Mouse (Mus musculus) heart, adult 2 months (tissue): ENCODE measurements at regions not wholly inside any gene's neighbourhood (a gene's known extent, or its start where the extent isn't known, plus 50 kb on each side); places are given as distances from the start of the nearest gene placed in this dataset.

Experiments
- DNase-seq, 2 experiments: peaks; one replicate each; pipeline ENCODE4 v3.0.0; 2021
- H3K27ac ChIP-seq: fragments of 200-600 bp; 2 replicates; pipeline ENCODE4 v1.8.1; 2022
- H3K27me3 ChIP-seq: fragments of 200-500 bp; 2 replicates; pipeline ENCODE4 v1.6.1; 2012; ENCODE audit warnings: mild to moderate bottlenecking, low read length, inconsistent platforms, mixed read lengths; ENCODE audit not compliant: control insufficient read depth, insufficient read depth
- H3K36me3 ChIP-seq: fragments of 200-500 bp; 2 replicates; pipeline ENCODE4 v1.6.1; 2012; ENCODE audit warnings: low read length, inconsistent platforms; ENCODE audit not compliant: control insufficient read depth, insufficient read depth
- H3K4me1 ChIP-seq: fragments of 200-500 bp; 2 replicates; pipeline ENCODE4 v1.6.1; 2011; ENCODE audit warnings: low read length; ENCODE audit not compliant: control insufficient read depth, insufficient read depth
- H3K4me3 ChIP-seq: fragments of 200-600 bp; 2 replicates; pipeline ENCODE4 v1.8.1; 2022
- H3K79me2 ChIP-seq: fragments of 200-500 bp; replicated peaks from 2 replicates; pipeline ENCODE4 v1.6.1; 2012; ENCODE audit warnings: mild to moderate bottlenecking, inconsistent platforms, low read length, moderate library complexity, mixed read lengths; ENCODE audit not compliant: control insufficient read depth, insufficient read depth
- H3K9ac ChIP-seq: fragments of 200-500 bp; 2 replicates; pipeline ENCODE4 v1.6.1; 2012; ENCODE audit warnings: low read depth, mild to moderate bottlenecking, control low read depth, inconsistent platforms, low read length, mixed read lengths
- CTCF ChIP-seq: fragments of 200-600 bp; IDR thresholded peaks from 2 replicates; pipeline ENCODE4 v1.8.1; 2022; ENCODE audit warnings: antibody characterized with exemption, mild to moderate bottlenecking, moderate library complexity
- EP300 ChIP-seq: fragments of 200-500 bp; IDR thresholded peaks from 2 replicates; pipeline ENCODE4 v1.6.1; 2011; ENCODE audit warnings: low read depth, low read length, control low read depth; ENCODE audit not compliant: insufficient read depth
- POLR2A ChIP-seq: fragments of 200-500 bp; IDR thresholded peaks from 2 replicates; pipeline ENCODE4 v1.6.1; 2011; ENCODE audit warnings: mild to moderate bottlenecking, low read depth, low read length, control low read depth; ENCODE audit not compliant: insufficient read depth
- WGBS: fragments of 180-500 bp; shearing (Covaris S2); methylation state at CpG from one replicate; pipeline ENCODE4 v1.1.7; 2018; 5-methylcytosine and 5-hydroxymethylcytosine counted together
- intact Hi-C: fragments of 180-260 bp; cut with DNase I; formaldehyde crosslinking; loops from one replicate; pipeline ENCODE4 v1.15.1; 2025

DNA sequence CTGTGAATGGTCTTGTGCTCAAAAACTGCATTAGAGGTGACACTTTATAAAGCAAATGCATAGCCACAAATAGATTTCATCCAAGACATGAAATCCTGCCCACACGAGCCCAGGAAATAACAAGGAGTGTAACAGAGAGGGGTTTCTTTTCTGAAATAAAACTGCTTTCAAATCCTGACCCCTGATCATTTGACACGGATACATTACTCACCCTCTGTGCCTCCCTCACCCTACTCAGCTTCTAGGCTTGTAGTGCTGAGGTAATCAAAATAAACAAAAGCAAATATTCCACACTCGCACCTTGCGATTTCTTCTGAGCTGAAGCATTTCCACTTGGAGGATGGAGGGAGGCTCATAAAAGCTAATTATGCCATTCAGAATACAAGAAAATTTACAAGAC lies 108.4 kb upstream of the Ifne start:
- H3K27ac ChIP-seq = no peak overlapping the region
- no peak for DNase-seq
- H3K27me3 ChIP-seq = no peaks in the 10 kb centered on the region
- no peaks in the 10 kb centered on the region for H3K4me1 ChIP-seq
- H3K79me2 ChIP-seq = no peaks in the 10 kb centered on the region
- H3K36me3 ChIP-seq = no peaks in the 10 kb centered on the region
- H3K9ac ChIP-seq = no peak overlapping the region
- intact Hi-C loops = no loop called here
- no peak overlapping the region for H3K4me3 ChIP-seq
- WGBS = 60% methylated on average over 4 of the region's 4 CpGs
- TF ChIP-seq EP300 (no peak), POLR2A (no peak), CTCF (no peak)

DNA sequence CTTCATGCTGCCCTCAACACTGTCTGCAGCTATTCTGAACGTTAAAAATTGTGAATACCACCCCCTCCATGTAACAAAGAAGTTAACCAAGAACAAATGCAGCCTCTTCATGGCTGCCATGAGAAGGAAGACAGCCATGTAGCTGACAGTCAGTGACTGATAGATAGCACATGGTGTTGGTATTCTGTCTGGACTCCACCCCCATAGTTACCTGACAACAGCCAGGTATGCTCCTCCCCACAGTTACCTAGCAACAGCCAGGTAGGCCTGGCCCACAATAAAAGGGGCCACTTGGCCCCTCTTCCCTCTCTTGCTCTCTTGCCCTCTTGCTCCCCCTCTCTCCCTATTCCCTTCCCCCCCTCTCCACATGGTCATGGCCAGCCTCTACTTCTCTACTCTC lies 107.1 kb upstream of the Ifne start:
- Histone ChIP-seq H3K27ac (no peak overlapping the region), H3K4me3 (no peak overlapping the region), H3K36me3 (no peaks in the 10 kb centered on the region), H3K9ac (no peak overlapping the region), H3K27me3 (no peaks in the 10 kb centered on the region), H3K4me1 (no peaks in the 10 kb centered on the region), H3K79me2 (no peaks in the 10 kb centered on the region)
- DNase-seq = no peak
- intact Hi-C loops = no loop called here
- TF ChIP-seq EP300 (no peak), POLR2A (no peak), CTCF (no peak)
- WGBS = 47% methylated on average over 1 of the region's 1 CpGs

- WGBS = 48% methylated on average over 3 of the region's 3 CpGs
- no peak overlapping the region for H3K4me3 ChIP-seq
- TF ChIP-seq POLR2A (no peak), CTCF (no peak), EP300 (no peak)
- peaks cover 1% of the 10 kb centered on the region for H3K4me1 ChIP-seq
- H3K27ac ChIP-seq = no peak overlapping the region
- intact Hi-C loops = no loop called here
- H3K36me3 ChIP-seq = no peaks in the 10 kb centered on the region
- H3K79me2 ChIP-seq = no peaks in the 10 kb centered on the region
- no peak for DNase-seq
- H3K27me3 ChIP-seq = no peaks in the 10 kb centered on the region
- H3K9ac ChIP-seq = no peak overlapping the region
Measured at GRCm38 (mm10) chr4:88982457-88982856, 102.5 kb upstream of the Ifne start.

DNA sequence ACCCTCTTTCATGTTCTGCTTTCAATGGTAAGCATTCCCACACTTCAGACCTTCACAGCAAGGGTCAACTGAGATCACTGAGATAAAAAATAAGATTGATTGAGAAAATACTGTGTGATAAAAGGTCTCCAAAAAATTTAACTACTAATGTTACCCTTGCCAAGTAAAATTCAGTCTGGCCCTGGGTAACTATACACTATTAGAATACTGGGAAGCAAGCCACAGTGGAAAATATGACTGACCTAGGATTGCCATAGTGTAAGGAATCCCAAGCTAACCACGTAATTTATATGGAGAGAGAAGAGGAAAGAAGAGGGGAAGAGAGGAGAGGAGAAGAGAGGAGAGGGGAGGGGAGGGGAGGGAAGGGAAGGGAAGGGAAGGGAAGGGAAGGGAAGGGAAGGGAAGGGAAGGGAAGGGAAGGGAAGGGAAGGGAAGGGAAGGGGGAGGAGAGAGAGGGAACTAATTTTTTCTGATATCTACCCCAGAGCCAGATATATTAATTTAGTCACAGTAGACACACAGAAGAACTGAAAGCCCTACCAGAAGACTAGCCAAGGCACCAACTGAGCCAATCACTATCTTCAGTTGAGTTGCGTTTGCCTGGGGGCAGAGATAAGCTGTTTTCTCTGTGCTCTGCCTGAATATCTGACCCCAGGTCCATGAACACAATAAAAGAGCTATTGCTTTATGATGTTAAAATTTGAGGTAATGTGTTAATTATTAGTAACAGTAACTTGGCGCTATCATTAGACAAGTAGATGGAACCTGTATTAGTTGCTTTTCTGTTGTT lies 97.3 kb upstream of the Ifne start:
- Histone ChIP-seq H3K27me3 (no peaks in the 10 kb centered on the region), H3K4me1 (peaks cover 3% of the 10 kb centered on the region), H3K27ac (no peak overlapping the region), H3K9ac (no peak overlapping the region), H3K79me2 (no peaks in the 10 kb centered on the region), H3K36me3 (peaks cover 7% of the 10 kb centered on the region), H3K4me3 (no peak overlapping the region)
- intact Hi-C loops = no loop called here
- 49% methylated on average over 3 of the region's 3 CpGs for WGBS
- TF ChIP-seq EP300 (no peak), CTCF (no peak), POLR2A (no peak)
- no peak for DNase-seq

DNA sequence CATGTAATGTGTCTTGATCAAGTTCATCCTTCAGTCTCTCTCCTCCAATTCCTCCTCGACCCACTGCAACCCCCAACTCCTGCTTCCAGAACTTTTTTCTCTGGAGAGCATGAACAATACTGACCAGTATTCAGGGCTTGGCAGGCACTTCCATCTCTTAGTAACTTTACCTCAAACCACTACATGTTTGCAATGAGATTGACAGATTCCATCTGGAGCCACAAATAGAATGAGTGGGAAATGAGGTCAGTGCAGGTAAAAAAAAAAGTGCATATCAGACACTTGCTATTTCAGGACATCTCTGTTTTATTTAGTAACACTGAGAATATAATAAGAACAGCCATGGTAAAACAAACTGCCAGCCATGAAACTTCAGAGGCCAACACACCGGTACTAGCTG lies 94.5 kb upstream of the Ifne start:
- TF ChIP-seq POLR2A = 0 out of 2 replicates have a peak, but pooled peaks have one; percentile 17
- no peak for TF ChIP-seq EP300
- H3K79me2 ChIP-seq = no peaks in the 10 kb centered on the region
- H3K27me3 ChIP-seq = no peaks in the 10 kb centered on the region
- intact Hi-C loops = loop anchor here (2.0 kb wide), 1 partner anchor 66 kb away; no protein-coding TSS in a partner anchor
- H3K4me3 ChIP-seq = no peak overlapping the region
- peaks cover 3% of the 10 kb centered on the region for H3K4me1 ChIP-seq
- peak overlapping the region; percentile 88 for H3K27ac ChIP-seq
- H3K36me3 ChIP-seq = peaks cover 7% of the 10 kb centered on the region
- no peak overlapping the region for H3K9ac ChIP-seq
- DNase-seq = peak in 1 of 2 experiments; percentile 12
- WGBS = 35% methylated on average over 2 of the region's 2 CpGs

DNA sequence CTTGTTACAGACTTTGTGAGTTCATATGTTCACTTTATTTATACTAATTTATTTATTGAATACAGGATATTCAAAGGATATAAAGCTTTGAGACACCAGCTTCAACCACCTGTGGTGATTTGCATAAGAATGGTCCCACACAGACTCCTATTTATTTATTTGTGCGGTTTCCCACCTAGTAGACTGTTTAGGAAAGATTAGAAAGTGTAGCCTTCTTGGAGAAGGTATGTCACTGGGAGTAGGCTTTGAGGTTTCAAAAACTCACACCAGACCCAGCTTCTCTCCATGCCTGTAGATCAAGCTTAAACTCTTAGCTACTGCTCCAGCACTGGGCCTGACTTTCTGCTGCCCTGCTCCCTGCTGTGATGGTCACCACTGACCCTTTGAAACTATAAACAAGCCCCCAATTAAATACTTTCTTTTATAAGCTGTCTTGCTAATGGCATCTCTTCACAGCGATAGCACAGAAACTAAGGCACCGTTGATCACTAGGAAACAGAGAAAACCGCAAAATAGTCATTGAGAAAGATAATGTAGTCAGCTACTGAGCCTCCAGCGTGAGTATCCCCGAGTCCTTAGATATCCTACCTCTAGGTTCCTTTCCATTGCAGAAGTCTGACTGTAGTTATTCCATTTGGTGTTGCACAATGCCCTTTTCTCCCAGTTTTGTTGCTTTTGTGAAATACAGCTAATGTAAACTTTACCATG lies 89.3 kb upstream of the Ifne start:
- intact Hi-C loops = no loop called here
- H3K36me3 ChIP-seq = peaks cover 2% of the 10 kb centered on the region
- H3K4me1 ChIP-seq = no peaks in the 10 kb centered on the region
- H3K4me3 ChIP-seq = no peak overlapping the region
- no peaks in the 10 kb centered on the region for H3K79me2 ChIP-seq
- no peak for DNase-seq
- no peak overlapping the region for H3K27ac ChIP-seq
- H3K27me3 ChIP-seq = no peaks in the 10 kb centered on the region
- 79% methylated on average over 6 of the region's 6 CpGs for WGBS
- H3K9ac ChIP-seq = no peak overlapping the region
- TF ChIP-seq CTCF (no peak), POLR2A (no peak), EP300 (no peak)
